Mouse (Mus musculus) CH12.LX (cell line): ENCODE data around the gene Adra2b.

Experiments used
- CTCF ChIP-seq, 2 experiments: IDR thresholded peaks in 1 of 2; conservative IDR thresholded peaks in 1 of 2; 2 replicates each; pipeline ENCODE4 v1.5.1; 2011 to 2012; ENCODE audit warnings: low read depth in 2 of 2, low read length in 2 of 2, improper control_type of control experiment in 1 of 2, inconsistent platforms in 1 of 2, mild to moderate bottlenecking in 1 of 2, moderate library complexity in 1 of 2
- ETS1 ChIP-seq: conservative IDR thresholded peaks from 2 replicates; pipeline ENCODE4 v1.6.1; 2012; ENCODE audit warnings: low read depth, mild to moderate bottlenecking, inconsistent platforms, low read length, improper control_type of control experiment, moderate library complexity
- GABPA ChIP-seq: IDR thresholded peaks from 2 replicates; pipeline ENCODE4 v1.6.1; 2012; ENCODE audit warnings: low read depth, low read length, improper control_type of control experiment, inconsistent platforms; ENCODE audit not compliant: insufficient replicate concordance
- MAZ ChIP-seq: IDR thresholded peaks from 2 replicates; pipeline ENCODE4 v1.6.1; 2012; ENCODE audit warnings: low read depth, mild to moderate bottlenecking, inconsistent platforms, low read length, improper control_type of control experiment, moderate library complexity
- POLR2A ChIP-seq: IDR thresholded peaks from 2 replicates; pipeline ENCODE4 v1.6.1; 2011; ENCODE audit warnings: low read depth, mild to moderate bottlenecking, improper control_type of control experiment, low read length
- SMC3 ChIP-seq: IDR thresholded peaks from 2 replicates; pipeline ENCODE4 v1.6.1; 2011; ENCODE audit warnings: low read depth, low read length, improper control_type of control experiment
- USF1 ChIP-seq: IDR thresholded peaks from 2 replicates; pipeline ENCODE4 v1.6.1; 2014; ENCODE audit warnings: low read depth, mild to moderate bottlenecking, inconsistent platforms, low read length, improper control_type of control experiment
- ZC3H11A ChIP-seq: IDR thresholded peaks from 2 replicates; pipeline ENCODE4 v1.6.1; 2012; ENCODE audit warnings: low read depth, mild to moderate bottlenecking, inconsistent platforms, low read length, improper control_type of control experiment

GRCm38 (mm10) chr2:127353881-127354280 is 9.1 kb upstream of the Adra2b start:
- TF ChIP-seq CTCF (conservative IDR thresholded peaks at IDR 0.05 in 1 of 2, IDR thresholded peaks at IDR 0.05 in 1 of 2; ENCODE audit: low read depth in 2 of 2, low read length in 2 of 2), result no peak
- no peak for TF ChIP-seq SMC3
- no peak for TF ChIP-seq MAZ
- TF ChIP-seq GABPA, result no peak
- TF ChIP-seq ETS1, result no peak
- TF ChIP-seq USF1, result no peak
- no peak for TF ChIP-seq POLR2A
- no peak for TF ChIP-seq ZC3H11A
